Mouse (Mus musculus) hematopoietic stem cell, adult 5-6 weeks (primary cell): ENCODE data around the gene Psmd3. TPM values are rescaled to one million over a fixed set of nuclear protein-coding genes. Genes with fewer than 3 reads are reported as not detected.
A peak's percentile ranks its signal among the peaks of the same experiment; 100 is the strongest.
"Not testable (repeated sequence)": the region's sequence is repeated elsewhere in the genome, so short reads cannot be mapped to it uniquely, and the experiment has no call there.

Experiments used
- ATAC-seq, 2 experiments: fragments of 125-278 bp in 1 of 2; replicated peaks in 1 of 2; 2 replicates each; pipeline ENCODE4 v1.8.0; 2016 to 2017; ENCODE audit warnings: inconsistent platforms in 2 of 2, mild to moderate bottlenecking in 2 of 2, moderate number of reproducible peaks in 2 of 2, low read depth in 1 of 2, moderate TSS enrichment in 1 of 2; ENCODE audit not compliant: low FRiP score in 2 of 2, poor library complexity in 2 of 2, severe bottlenecking in 2 of 2, insufficient read depth in 1 of 2, low TSS enrichment in 1 of 2
- total RNA-seq: library from RNA; stranded (forward); fragments of 172-1452, 232-1000 nt; gene quantifications from 2 replicates; pipeline ENCODE4 v1.2.3, GENCODE M21; 2017

The Psmd3 gene
- total RNA-seq, 1 experiment from 2014 or later: 59.3 TPM

DNA sequence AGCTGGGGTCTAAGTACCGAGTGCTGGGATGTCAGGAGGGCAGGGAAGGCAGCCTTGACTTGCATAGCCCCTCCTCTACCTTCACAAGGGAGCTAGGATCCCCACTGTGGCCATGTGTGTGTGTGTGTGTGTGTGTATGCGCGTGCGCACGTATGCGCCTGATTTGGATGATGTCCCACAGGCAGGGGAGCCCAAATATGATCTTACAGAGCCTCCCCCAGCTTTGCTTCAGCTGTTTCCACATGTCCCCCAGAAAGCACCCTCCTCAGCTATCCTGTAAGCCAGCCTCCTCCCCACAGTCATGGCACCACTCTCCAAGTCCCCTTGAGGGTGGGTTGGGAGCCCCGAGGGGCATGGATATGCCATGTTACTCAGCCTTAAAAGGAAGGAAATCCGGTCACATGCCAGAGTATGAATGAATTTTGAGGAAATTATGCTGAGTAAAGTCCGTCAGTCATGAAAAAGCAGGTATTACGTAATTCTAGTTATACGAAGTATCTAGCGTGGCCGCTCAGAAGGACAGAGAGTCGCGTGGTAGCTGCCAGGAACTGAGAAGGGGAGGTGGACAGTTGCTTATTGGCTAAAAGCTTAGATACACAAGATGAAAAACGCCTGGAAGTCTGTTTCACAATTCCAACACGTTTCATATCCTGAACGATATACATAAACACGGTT lies 26.1 kb downstream of the Psmd3 start:
- ATAC-seq: no peak; a peak in 1 of 4 replicates

DNA sequence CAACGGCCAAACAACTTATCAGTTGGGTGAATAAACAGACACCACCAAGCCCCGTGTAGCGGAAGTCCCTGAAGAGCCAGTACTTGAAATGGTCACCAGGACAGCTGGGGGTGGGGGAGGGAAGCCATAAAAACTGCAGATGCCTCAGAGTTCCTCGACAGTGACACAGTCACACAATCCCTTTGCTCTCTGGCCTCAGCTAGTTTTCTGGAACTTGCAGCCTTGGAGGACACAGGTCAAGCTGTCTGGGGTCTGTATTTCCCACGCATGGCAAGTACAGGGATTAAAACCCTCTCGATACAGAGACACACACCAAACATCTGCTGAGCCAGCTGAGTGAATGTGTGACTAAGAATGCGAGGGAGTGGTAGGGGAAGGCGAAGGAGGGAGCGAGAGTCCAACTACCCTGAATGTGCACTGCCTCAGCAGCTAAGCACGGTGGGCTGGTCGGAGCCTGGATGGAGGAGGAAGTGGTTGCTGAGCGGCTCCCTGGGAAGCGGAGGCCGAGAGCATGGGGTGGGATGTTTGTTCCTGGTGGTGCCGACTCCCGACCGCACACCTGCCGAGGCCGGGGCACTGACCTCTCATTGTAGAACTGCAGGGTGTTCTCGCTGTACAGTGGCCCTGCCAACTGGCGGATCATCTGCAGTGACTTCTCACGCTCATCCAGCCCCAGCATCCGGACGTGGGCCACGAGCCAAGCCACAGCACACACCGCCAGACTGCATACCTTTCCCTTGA lies 26.8 kb downstream of the Psmd3 start:
- ATAC-seq: peak; percentile 10 to 23; a peak in 2 of 4 replicates

DNA sequence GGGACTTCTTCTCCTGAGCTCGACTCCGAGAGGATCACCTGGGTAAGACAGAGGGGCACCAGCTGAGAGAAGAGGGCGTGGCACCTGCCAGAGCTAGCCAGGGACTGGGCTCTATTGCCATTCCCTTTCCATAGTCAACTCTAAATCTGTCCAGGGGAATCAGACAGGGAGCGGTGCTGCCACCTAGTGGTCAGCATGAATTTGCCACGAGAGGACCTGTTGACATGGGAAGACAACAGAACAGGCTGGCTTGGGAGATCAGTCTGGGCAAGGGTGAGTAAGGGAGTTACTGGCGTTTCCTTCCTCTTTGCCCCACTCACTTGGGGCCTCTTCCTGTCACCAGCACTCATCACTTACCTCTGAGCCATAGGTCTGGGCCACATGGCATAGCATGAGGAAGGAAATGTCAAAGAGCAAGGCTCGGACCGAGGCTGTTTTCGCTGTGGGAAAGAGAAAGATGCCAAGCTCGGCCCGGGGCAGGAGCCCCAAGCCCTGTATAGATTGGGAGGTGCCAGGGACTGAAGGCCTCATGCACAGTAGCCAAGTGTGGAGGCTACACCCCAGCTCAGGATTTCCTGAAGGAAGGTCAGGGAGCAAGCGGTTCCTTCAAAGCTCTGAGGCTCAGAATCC lies 28.2 kb downstream of the Psmd3 start:
- peak; percentile 84 to 87 for ATAC-seq

DNA sequence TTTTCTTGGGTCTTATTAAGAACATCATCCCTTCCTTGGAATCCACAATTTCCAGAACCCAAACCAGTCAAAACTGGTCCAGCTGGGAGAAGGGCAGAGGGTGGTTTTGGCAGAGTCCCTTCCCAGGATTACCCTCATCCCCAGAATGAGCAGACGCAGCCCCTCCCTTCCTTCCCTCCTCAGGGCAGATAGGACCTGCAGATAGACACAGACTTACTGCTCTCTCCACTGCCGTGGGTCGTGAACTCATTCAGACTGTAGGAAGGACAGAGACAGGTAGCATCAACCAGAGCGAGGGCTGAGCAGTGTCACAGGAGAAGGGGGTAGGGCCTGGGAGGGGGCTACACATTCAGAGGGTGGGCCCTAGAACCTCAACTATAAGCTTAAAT lies 28.7 kb downstream of the Psmd3 start:
- ATAC-seq: no peak

DNA sequence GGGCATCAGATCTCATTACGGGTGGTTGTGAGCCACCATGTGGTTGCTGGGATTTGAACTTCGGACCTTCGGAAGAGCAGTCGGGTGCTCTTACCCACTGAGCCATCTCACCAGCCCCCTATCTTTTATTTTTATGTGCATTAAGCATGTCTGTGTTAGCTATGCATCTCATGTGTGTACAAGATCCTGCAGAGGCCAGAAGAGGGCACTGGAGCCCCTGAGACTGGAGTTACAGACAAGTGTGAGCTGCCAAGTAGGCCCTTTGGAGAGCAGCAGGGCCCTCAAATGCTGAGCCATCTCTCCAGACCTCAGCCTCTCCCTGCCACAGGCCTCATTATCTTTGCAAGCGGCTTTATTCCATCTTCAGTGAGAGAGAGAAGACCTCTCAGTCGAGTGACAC lies 29.7 kb downstream of the Psmd3 start:
- ATAC-seq: not testable (repeated sequence)

DNA sequence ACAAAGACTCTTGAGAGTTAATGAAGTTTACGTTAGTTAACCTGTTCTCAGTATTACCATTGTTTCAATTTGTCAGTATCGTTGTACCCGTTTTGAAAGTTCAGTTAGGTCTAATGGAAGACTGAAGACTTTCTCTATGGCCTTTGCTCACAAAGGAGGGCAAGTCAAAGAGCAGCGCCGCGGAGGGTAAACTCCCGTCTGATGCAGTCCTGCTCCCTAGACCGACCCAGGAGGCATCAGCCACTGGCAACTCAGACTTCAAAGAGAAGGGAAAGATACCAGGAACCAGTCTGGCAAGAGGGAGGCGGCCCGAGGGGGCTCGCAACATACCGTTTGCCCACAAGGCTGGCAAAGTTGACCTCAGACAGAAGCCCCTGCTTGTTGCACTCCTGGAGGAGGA lies 31.3 kb downstream of the Psmd3 start:
- ATAC-seq: no peak

DNA sequence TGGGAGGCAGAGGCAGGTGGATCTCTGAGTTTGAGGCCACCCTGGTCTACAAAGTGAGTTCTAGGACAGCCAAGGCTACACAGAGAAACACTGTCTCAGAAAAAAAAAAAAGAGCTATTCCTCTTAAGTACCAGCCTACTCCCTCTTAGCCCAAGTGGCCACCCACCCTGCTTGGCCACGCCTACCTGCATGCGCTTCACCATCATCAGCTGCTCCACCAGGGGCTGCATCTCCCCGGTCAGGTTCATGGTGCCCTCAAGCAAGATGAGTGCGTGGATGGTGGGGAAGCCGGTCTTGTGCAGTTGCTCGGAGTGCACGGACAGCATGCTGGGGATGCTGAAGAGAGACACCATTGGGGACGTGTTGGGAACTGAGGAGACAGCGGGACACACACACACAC lies 33.6 kb downstream of the Psmd3 start:
- no peak for ATAC-seq

DNA sequence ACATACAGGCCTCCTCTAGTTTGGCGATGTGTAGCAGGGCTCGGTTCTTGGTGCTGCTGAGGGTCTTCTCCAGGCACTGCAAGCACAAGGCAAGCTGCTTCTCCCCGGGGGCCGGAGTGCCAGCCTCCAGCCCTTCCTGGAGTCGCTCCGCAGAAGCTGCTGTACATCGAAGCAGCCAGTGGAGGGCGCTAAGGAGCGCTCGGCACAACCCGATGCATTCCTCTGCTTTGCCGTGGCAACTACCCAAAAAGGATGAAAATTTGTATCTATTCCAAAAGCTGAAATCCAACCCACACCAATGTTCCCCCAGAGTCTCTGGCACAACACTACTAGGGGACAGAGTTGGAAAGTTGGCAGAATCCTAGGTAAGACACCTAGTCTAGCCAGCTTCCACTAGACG lies 35.5 kb downstream of the Psmd3 start:
- peak; percentile 56 to 72; a peak in 2 of 4 replicates for ATAC-seq

DNA sequence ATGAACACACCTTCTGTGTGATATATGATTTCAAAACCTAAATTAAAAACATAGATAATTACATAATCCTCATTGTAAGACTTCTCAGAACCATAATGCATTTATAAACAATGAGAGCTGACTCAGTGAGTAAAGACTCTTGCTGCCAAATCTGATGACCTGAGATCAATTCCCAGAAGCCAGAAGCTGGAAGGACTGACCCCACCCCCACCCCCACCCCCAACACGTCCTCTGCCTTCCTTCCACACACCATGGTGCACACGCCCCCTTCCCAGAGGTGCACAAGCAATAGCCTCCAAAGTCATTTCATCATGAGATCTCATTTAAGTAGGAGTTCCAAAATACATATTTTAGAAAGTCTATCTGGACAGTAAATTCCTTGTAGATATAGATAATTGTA lies 38.4 kb downstream of the Psmd3 start:
- no peak for ATAC-seq

DNA sequence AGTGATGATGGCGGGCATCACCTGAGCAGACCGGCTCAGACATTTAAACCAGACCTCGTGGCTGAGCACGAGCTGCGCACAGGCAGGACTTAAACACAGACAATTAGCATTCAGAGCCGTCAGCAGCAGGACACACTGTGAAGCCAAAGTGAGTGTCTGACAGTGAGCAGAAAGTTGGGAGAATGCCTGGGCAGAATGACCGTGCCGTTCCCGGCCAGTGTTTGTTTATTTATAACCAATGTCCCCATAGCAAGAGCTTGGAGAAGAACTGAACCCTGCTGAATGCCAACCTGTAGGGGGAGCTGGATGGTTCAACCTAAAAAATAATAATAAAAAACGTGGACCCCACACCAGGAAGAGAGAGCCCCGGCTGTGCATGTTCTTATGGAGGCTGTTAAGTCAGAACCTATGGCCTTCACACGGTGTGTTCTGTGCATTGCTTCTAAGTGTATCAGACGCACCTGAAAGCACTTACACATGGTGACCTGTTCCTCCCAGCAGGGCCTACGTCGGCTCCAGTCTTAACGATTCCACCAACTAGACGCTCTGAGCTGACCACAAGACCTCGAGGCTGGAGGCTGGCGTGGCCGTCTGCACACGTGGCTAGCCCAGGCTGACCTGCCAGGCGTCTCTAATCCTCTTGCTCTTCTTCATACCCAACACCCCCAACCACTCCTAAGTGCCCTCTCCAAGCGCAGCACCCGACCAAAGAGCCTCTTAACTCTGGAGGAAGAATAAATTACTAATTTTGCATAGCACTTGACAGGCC lies 39.3 kb downstream of the Psmd3 start:
- ATAC-seq: no peak

DNA sequence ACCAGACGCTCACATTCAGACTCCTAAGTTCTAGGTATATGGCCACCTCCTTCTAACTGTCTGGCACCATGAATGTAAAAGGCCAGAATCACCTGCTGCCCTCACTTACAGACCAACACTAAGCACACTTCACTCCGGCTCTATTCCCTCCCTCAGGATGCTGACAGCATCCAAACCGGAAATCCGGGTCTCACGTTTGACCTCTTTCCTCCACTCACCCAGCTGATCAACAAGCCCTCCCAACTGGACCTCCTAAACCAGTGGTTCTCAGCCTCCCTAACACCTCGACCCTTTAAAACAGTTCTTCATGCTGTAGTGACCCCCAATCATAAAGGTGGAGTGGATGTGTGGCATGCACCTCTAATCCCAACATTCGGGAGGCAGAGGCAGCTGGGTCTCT lies 40.7 kb downstream of the Psmd3 start:
- ATAC-seq: no peak

DNA sequence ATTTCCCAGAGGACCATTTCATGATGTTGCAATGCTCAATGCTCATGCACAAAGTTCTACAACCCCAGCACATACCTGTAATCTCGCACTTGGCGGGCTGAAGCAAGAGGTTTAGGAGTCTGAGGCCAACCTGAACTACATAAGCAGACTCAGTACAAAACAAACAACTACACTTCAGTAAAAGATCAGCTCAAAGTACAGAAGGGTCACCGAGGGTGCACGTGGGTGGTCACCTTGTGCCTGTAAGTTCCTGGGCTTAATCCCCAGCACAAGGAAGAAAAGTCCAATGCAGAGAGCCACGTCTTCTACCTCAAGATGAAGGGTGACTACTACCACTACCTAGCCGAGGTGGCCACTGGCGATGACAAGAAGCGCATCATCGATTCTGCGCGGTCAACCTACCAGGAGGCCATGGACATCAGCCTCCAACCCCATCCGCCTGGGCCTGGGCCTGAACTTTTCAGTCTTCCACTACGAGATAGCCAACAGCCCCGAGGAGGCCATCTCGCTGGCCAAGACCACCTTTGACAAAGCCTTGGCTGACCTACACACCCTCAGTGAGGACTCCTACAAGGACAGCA lies 43.7 kb downstream of the Psmd3 start:
- no peak for ATAC-seq

DNA sequence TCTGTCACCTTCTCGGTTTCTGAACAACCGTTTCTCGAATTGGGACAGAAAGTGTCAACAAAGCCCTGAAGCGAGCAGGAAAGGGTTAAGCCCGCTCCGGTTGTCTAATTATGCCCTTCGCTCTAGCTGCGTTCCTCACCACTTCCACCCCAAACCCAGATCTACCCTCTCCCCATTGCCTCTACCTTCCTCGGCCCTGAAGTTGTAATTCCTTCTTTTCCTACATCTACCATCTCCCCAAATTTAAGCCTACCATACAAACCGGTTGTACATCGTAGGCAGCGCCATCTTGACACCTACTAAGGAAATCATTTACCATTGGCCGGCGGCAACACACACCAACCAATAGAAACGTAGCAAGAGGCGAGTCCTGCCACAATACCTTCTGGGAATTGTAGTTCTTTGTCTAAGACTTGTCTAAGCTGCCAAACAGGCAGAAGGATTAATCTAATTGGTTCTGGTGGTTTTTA lies 46.8 kb downstream of the Psmd3 start, which contains the start of gene Med24:
Gene Med24 (minus strand): TSS at position 317 of the 470 bp plus-strand sequence.
- peak; percentile 100 for ATAC-seq

DNA sequence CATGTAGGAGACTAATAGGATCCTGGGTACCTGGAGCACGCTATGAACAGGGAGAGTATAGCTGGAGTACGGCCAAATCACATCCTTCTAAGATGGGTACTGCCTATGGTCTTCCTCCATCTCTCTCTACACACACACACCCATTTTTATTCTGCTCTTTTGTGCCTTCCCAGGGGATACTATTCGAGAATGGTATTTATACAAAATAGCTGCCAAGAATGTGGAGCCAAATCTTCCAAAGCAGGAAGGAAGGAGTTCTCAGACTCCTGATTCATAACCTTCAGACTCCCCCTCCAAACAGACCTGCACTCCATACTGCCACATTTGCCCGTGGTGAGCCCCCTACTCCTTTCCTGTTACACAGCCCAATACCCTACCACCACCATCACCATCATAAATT lies 48.4 kb downstream of the Psmd3 start:
- no peak for ATAC-seq

DNA sequence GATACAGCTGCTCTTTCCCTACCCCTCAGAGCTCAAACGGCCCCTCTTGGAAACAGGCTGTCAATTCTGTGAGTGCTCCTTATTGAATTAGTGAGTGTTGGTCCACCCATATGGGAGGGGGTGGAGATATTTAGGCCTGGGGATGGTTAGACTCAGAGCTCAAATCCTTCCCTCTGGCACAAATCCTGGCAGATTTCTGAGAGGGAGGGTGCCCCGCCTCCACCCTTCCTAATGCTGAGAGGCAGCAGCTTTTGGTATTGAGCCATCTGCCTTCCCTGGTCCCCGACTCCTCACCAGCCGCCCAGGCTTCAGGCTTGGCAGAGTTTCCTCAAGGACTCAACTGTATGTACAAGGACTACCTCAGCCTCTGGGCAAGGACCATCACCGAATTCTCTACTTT lies 48.8 kb downstream of the Psmd3 start:
- no peak for ATAC-seq

DNA sequence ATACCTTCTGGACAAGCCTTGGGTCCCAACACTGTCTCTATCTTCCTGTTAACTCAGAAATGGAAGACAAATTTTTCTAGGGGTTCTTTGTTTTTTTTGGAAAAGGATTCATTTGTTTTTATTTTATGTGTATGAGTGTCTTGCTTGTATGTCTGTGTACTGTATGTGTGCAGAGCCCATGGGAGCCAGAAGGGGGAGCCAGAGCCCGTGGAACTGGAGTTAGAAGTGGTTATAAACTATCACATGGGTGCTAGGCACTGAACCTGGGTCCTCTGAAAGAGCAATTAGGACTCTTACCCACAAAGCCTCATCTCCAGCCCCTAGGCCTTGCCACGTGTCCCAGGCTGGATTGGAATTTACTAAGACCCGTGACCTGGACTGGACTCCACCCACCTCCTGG lies 51.7 kb downstream of the Psmd3 start:
- no peak for ATAC-seq

DNA sequence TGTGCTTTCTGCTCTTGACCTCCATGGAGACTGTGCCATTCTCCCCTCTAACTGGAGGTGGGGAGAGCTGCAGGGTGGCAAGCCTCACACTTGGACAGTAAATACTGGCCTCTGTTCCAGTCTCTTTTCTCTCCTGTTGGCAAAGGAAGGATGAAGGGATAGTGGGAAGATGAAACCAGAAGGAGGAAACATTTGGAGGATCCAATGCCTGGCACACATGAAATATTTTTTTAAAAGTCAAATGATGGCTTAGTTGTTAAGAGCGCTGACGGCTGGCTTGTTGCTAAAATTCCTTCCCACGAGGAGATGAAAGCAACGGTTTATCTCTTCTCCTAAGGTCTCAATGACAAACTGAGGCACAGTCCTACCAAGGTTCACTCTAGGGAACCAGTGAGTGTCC lies 52.8 kb downstream of the Psmd3 start:
- no peak for ATAC-seq
